In the genomic region with DNA sequence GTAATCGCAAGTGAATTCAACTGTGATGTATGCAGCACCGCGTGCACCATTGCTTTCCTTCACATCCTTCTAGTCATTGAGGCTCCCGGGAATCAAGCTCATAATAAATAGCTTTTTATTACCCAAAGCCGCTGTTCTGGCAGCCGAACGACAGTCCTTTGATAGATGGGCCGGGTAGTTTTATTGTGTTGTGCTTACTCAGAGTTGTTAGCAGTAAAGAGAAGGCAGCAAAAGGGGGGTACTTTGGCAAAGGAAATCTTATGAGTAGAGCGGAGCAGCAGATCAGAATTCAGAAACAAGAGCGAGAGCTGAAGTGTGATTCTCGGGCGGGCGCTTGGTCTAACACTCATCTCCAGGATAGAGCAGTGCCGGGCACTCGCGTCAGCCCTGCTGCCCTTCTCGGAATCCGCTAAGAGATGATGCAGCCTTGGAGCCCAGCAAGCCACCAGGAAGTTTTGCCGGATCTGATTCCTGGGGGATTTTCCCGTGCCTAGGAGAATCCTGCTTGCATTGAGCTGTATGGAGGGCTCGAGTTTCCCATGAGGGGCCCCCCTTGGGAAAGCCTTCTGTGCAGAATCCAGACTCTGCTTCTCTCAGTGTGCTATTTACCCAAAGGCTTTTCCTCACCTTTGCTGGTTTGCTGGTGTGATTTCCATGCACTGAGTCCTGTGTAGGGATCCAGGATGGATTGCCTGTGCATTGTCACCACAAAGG, we compare ENCODE assay signal across 7 mouse cellular contexts.
DNase-seq lines count a peak whose midpoint lies in the region; ATAC-seq lines count a peak whose summit lies in the region.

No protein-coding gene starts in this region.

- DNase-seq in ES-CJ7 (ENCODE audit: low read depth, low spot score) (peak; percentile 22), liver (peak; percentile 4)
- peak; percentile 48 for DNase-seq in Muller cell, postnatal 12 days (ENCODE audit: inconsistent ontology term)
- DNase-seq in embryonic facial prominence, embryonic 14.5 days (ENCODE audit: low spot score), result peak; percentile 62
- DNase-seq in intestine, embryonic 14.5 days (ENCODE audit: low spot score), result peak; percentile 67
- DNase-seq in right cerebral cortex, adult 18-20 months, result peak; percentile 62

- H3K27ac ChIP-seq in embryonic facial prominence, embryonic 14.5 days (replicated peaks; ENCODE audit: low read depth, low read length), result no peak overlapping the region
- H3K27ac ChIP-seq in intestine, embryonic 14.5 days (ENCODE audit: low read depth), result no peak overlapping the region

- under 1% methylated on average over 20 of the region's 21 CpGs for WGBS in embryonic facial prominence, embryonic 14.5 days
- under 1% methylated on average over 21 of the region's 21 CpGs for WGBS in intestine, embryonic 14.5 days

- peak overlapping the region; percentile 36 for H3K4me3 ChIP-seq in embryonic facial prominence, embryonic 14.5 days (ENCODE audit: low read depth, low read length)
- H3K4me3 ChIP-seq in intestine, embryonic 14.5 days (ENCODE audit: low read depth, low read length), result peak overlapping the region; percentile 31

- H3K36me3 ChIP-seq in embryonic facial prominence, embryonic 14.5 days (ENCODE audit: control insufficient read depth, insufficient read depth, low read length), result no peaks in the 10 kb centered on the region
- H3K36me3 ChIP-seq in intestine, embryonic 14.5 days (ENCODE audit: control insufficient read depth, insufficient read depth, low read length), result no peaks in the 10 kb centered on the region

- H3K9ac ChIP-seq in embryonic facial prominence, embryonic 14.5 days (ENCODE audit: low read depth, low read length), result peak overlapping the region; percentile 45
- peak overlapping the region; percentile 29 for H3K9ac ChIP-seq in intestine, embryonic 14.5 days (ENCODE audit: low read length)

- no peaks in the 10 kb centered on the region for H3K27me3 ChIP-seq in embryonic facial prominence, embryonic 14.5 days (replicated peaks; ENCODE audit: control insufficient read depth, insufficient read depth, low read length)
- no peaks in the 10 kb centered on the region for H3K27me3 ChIP-seq in intestine, embryonic 14.5 days (replicated peaks; ENCODE audit: control insufficient read depth, insufficient read depth, low read length)

- no peaks in the 10 kb centered on the region for H3K9me3 ChIP-seq in embryonic facial prominence, embryonic 14.5 days (ENCODE audit: control insufficient read depth, low read length)
- no peaks in the 10 kb centered on the region for H3K9me3 ChIP-seq in intestine, embryonic 14.5 days (ENCODE audit: control insufficient read depth, low read length)

- peaks cover 7% of the 10 kb centered on the region; the same call in 1 of the 2 replicates for H3K4me1 ChIP-seq in embryonic facial prominence, embryonic 14.5 days (ENCODE audit: control insufficient read depth, insufficient read depth, low read length)
- no peaks in the 10 kb centered on the region for H3K4me1 ChIP-seq in intestine, embryonic 14.5 days (replicated peaks; ENCODE audit: control insufficient read depth, insufficient read depth, low read length)

- peak overlapping the region; percentile 69 for H3K4me2 ChIP-seq in embryonic facial prominence, embryonic 14.5 days (ENCODE audit: low read depth, low read length)
- H3K4me2 ChIP-seq in intestine, embryonic 14.5 days (ENCODE audit: low read length), result peak overlapping the region; percentile 81

- peak; percentile 78 for ATAC-seq in embryonic facial prominence, embryonic 14.5 days (ENCODE audit: low read depth)
- peak; percentile 43; the same call in 1 of the 2 replicates for ATAC-seq in intestine, embryonic 14.5 days (replicated peaks; ENCODE audit: low FRiP score, low TSS enrichment, low read depth)
- no peak for ATAC-seq in granulocyte monocyte progenitor cell, adult 5-6 weeks (replicated peaks; ENCODE audit: poor library complexity, severe bottlenecking)

Comparison
In these comparisons a context has a peak if more than half of its experiments do, and no peak if none do; other contexts are left out.
1. DNase-seq: peak in every context shown above with its lines; median percentile 67 in intestine, embryonic 14.5 days; 62 in embryonic facial prominence, embryonic 14.5 days; 62 in right cerebral cortex, adult 18-20 months; 48 in Muller cell, postnatal 12 days; 22 in ES-CJ7; 4 in liver.